Mouse (Mus musculus) ES-E14 (cell line): ENCODE measurements around the gene Cmtm5.

Source experiments
- CHD2 ChIP-seq: IDR thresholded peaks from 2 replicates; pipeline ENCODE4 v1.6.1; 2014; ENCODE audit warnings: mild to moderate bottlenecking, low read depth, low read length, inconsistent platforms
- HCFC1 ChIP-seq: IDR thresholded peaks from 2 replicates; pipeline ENCODE4 v1.6.1; 2012; ENCODE audit warnings: low read length, inconsistent platforms, borderline replicate concordance; ENCODE audit not compliant: insufficient read depth
- MAFK ChIP-seq: IDR thresholded peaks from 2 replicates; pipeline ENCODE4 v1.6.1; 2014; ENCODE audit warnings: mild to moderate bottlenecking, low read depth, low read length, inconsistent platforms; ENCODE audit not compliant: insufficient read depth
- ZC3H11A ChIP-seq: IDR thresholded peaks from 2 replicates; pipeline ENCODE4 v1.6.1; 2012; ENCODE audit warnings: low read depth, mild to moderate bottlenecking, inconsistent platforms, low read length, borderline replicate concordance
- ZNF384 ChIP-seq: IDR thresholded peaks from 2 replicates; pipeline ENCODE4 v1.6.1; 2012; ENCODE audit warnings: low read depth, low read length, inconsistent platforms

DNA sequence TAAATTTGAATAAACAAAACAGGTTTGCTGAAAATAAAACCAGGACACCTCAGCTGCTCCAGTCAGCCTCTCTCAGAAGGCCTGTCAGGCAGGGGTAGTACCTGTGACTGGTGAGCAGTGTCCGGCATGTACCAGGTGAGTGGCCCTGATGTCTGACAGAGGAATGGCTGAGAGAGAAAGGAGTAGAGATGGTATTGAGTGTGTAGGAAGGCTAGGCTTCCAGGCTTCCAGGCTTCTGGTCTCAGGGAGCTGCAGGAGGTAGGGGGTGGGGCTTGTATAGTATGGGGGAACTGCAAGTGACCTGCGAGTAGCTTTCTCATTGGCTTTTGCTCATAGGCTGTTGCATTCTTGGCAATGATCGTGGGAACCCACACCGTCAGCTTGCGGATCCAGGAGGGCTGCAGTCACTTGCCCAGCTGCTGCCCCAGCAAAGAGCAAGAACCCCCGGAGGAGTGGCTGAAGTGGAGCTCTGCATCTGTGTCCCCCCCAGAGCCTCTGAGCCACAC lies 3.4 kb upstream of the Cmtm5 start, which contains the start of gene Il25:
- no peak for TF ChIP-seq CHD2
- no peak for TF ChIP-seq ZC3H11A
- no peak for TF ChIP-seq MAFK
- no peak for TF ChIP-seq HCFC1
- TF ChIP-seq ZNF384 = no peak
